Mouse (Mus musculus): ENCODE results near the gene Olfr1444. TPM values are rescaled to one million over a fixed set of nuclear protein-coding genes. Genes with fewer than 3 reads are reported as not detected.

Gene Olfr1444
- total and polyA plus RNA-seq, 3 experiments: not detected

GRCm38 (mm10) chr19:12846382-12846781 lies 10.7 kb upstream of the Olfr1444 start, which contains the start of gene Gm5244:
Gene Gm5244 (plus strand): TSS chr19:12846682.
- TF ChIP-seq POLR2A (IDR thresholded peaks at IDR 0.05; ENCODE audit: low read depth, low read length) (no peak), ZC3H11A (IDR thresholded peaks at IDR 0.05; ENCODE audit: low read depth, low read length) (no peak), MAX (IDR thresholded peaks at IDR 0.05; ENCODE audit: low read length) (no peak), NELFE (IDR thresholded peaks at IDR 0.05; ENCODE audit: low read depth, low read length) (no peak), MXI1 (IDR thresholded peaks at IDR 0.05; ENCODE audit: low read depth, low read length) (no peak), USF2 (conservative IDR thresholded peaks at IDR 0.05; ENCODE audit: low read depth, low read length) (no peak), SIN3A (IDR thresholded peaks at IDR 0.05; ENCODE audit: low read length) (no peak), ETS1 (conservative IDR thresholded peaks at IDR 0.05; ENCODE audit: low read depth, low read length) (no peak), IRF4 (IDR thresholded peaks at IDR 0.05; ENCODE audit: low read depth, low read length) (no peak), JUND (conservative IDR thresholded peaks at IDR 0.05; ENCODE audit: low read depth, low read length) (no peak), KAT2A (IDR thresholded peaks at IDR 0.05; ENCODE audit: insufficient replicate concordance, low read length) (no peak), ZKSCAN1 (IDR thresholded peaks at IDR 0.05; ENCODE audit: borderline replicate concordance, low read depth, low read length) (no peak), ZMIZ1 (IDR thresholded peaks at IDR 0.05; ENCODE audit: low read depth, low read length) (no peak), POLR2AphosphoS2 (IDR thresholded peaks at IDR 0.05; ENCODE audit: low read depth, low read length) (no peak), EP300 (IDR thresholded peaks at IDR 0.05; ENCODE audit: low read length) (no peak), HCFC1 (IDR thresholded peaks at IDR 0.05; ENCODE audit: low read depth, low read length) (no peak), MAZ (IDR thresholded peaks at IDR 0.05; ENCODE audit: low read depth, low read length) (no peak), CTCF (conservative IDR thresholded peaks at IDR 0.05 in 1 of 2, IDR thresholded peaks at IDR 0.05 in 1 of 2; ENCODE audit: low read depth in 2 of 2, low read length in 2 of 2) (no peak), BHLHE40 (IDR thresholded peaks at IDR 0.05; ENCODE audit: low read depth, low read length) (no peak)
- no peak within 1 kb of the TSS for H3K9ac ChIP-seq (ENCODE audit: insufficient read depth, low read depth)
- H3K4me2 ChIP-seq (ENCODE audit: insufficient read depth, low read depth, poor library complexity, severe bottlenecking): no peak within 1 kb of the TSS
- in situ Hi-C loops (cut with MboI; ENCODE audit: low pct_ligation_motif_present, low pct_unique_long_range_greater_than_20kb, low sequenced_read_pairs) (no loop called here), dilution Hi-C loops (cut with MboI; ENCODE audit: extremely low pct_ligation_motif_present, extremely low pct_unique_long_range_greater_than_20kb, low sequenced_read_pairs) (no loop called here)
- H3K27ac ChIP-seq (ENCODE audit: insufficient read depth, low read depth): no peak within 1 kb of the TSS
- no peaks in the 10 kb centered on the region for H3K4me1 ChIP-seq (ENCODE audit: control insufficient read depth in 1 of 2, insufficient read depth in 2 of 2)
- no peak within 1 kb of the TSS for H3K4me3 ChIP-seq (replicated peaks in 1 of 3; ENCODE audit: low read depth in 2 of 3, low read length in 2 of 3, poor library complexity in 1 of 3)
- H3K9me3 ChIP-seq (replicated peaks; ENCODE audit: low read length): no peaks in the 10 kb centered on the region
- no peak for DNase-seq (ENCODE audit: extremely low read depth)
- no peaks in the 10 kb centered on the region for H3K79me2 ChIP-seq (replicated peaks; ENCODE audit: control insufficient read depth, extremely low read depth, insufficient read depth, poor library complexity, severe bottlenecking)
- no peaks in the 10 kb centered on the region for H3K36me3 ChIP-seq (replicated peaks in 1 of 2; ENCODE audit: control insufficient read depth in 1 of 2, insufficient read depth in 1 of 2, low read length in 1 of 2)
- H3K27me3 ChIP-seq (replicated peaks): no peaks in the 10 kb centered on the region

- dilution Hi-C loops (cut with MboI; ENCODE audit: extremely low pct_ligation_motif_present, extremely low pct_unique_long_range_greater_than_20kb, low sequenced_read_pairs): no loop called here
- no peak within 1 kb of the TSS for H3K27ac ChIP-seq (ENCODE audit: insufficient read depth, low read depth)
Observed at GRCm38 (mm10) chr19:12883555-12883954, 26.5 kb downstream of the Olfr1444 start, which contains the start of gene Olfr1445. Gene Olfr1445 (plus strand): TSS chr19:12883855.

More at GRCm38 (mm10) chr19:12883555-12883954, 26.5 kb downstream of the Olfr1444 start, which contains the start of gene Olfr1445:
- Histone ChIP-seq H3K9me3 (replicated peaks; ENCODE audit: low read length) (no peaks in the 10 kb centered on the region), H3K27me3 (replicated peaks) (no peaks in the 10 kb centered on the region), H3K4me1 (ENCODE audit: control insufficient read depth in 1 of 2, insufficient read depth in 2 of 2) (no peaks in the 10 kb centered on the region), H3K4me3 (replicated peaks in 1 of 3; ENCODE audit: low read depth in 2 of 3, low read length in 2 of 3, poor library complexity in 1 of 3) (no peak within 1 kb of the TSS), H3K79me2 (replicated peaks; ENCODE audit: control insufficient read depth, extremely low read depth, insufficient read depth, poor library complexity, severe bottlenecking) (no peaks in the 10 kb centered on the region), H3K4me2 (ENCODE audit: insufficient read depth, low read depth, poor library complexity, severe bottlenecking) (no peak within 1 kb of the TSS), H3K9ac (ENCODE audit: insufficient read depth, low read depth) (no peak within 1 kb of the TSS), H3K36me3 (replicated peaks in 1 of 2; ENCODE audit: control insufficient read depth in 1 of 2, insufficient read depth in 1 of 2, low read length in 1 of 2) (no peaks in the 10 kb centered on the region)
- in situ Hi-C loops (cut with MboI; ENCODE audit: low pct_ligation_motif_present, low pct_unique_long_range_greater_than_20kb, low sequenced_read_pairs): no loop called here
- TF ChIP-seq NELFE (IDR thresholded peaks at IDR 0.05; ENCODE audit: low read depth, low read length) (no peak), USF1 (IDR thresholded peaks at IDR 0.05; ENCODE audit: low read depth, low read length) (no peak), RCOR1 (conservative IDR thresholded peaks at IDR 0.05; ENCODE audit: low read depth, low read length) (no peak), E2F4 (IDR thresholded peaks at IDR 0.05; ENCODE audit: insufficient replicate concordance, low read depth, low read length) (no peak), EP300 (IDR thresholded peaks at IDR 0.05; ENCODE audit: low read length) (no peak), ELF1 (IDR thresholded peaks at IDR 0.05; ENCODE audit: low read depth, low read length) (no peak), POLR2A (IDR thresholded peaks at IDR 0.05; ENCODE audit: low read depth, low read length) (no peak), MXI1 (IDR thresholded peaks at IDR 0.05; ENCODE audit: low read depth, low read length) (no peak), USF2 (conservative IDR thresholded peaks at IDR 0.05; ENCODE audit: low read depth, low read length) (no peak), MAX (IDR thresholded peaks at IDR 0.05; ENCODE audit: low read length) (no peak), PAX5 (IDR thresholded peaks at IDR 0.05; ENCODE audit: low read length) (no peak), JUND (conservative IDR thresholded peaks at IDR 0.05; ENCODE audit: low read depth, low read length) (no peak), ZNF384 (IDR thresholded peaks at IDR 0.05; ENCODE audit: low read depth, low read length) (no peak), ZKSCAN1 (IDR thresholded peaks at IDR 0.05; ENCODE audit: borderline replicate concordance, low read depth, low read length) (no peak)
- no peak for DNase-seq (ENCODE audit: extremely low read depth)
